Mouse (Mus musculus) G1E (cell line): ENCODE measurements around the gene Cbln4.

Experiments
- CTCF ChIP-seq: IDR thresholded peaks from 2 replicates; pipeline ENCODE4 v1.5.1; 2012; ENCODE audit warnings: low read depth, low read length, inconsistent platforms, mixed read lengths
- GATA1 ChIP-seq: IDR thresholded peaks from 2 replicates; pipeline ENCODE4 v1.6.1; 2012; ENCODE audit warnings: borderline replicate concordance, low read length, inconsistent platforms, mixed read lengths

DNA sequence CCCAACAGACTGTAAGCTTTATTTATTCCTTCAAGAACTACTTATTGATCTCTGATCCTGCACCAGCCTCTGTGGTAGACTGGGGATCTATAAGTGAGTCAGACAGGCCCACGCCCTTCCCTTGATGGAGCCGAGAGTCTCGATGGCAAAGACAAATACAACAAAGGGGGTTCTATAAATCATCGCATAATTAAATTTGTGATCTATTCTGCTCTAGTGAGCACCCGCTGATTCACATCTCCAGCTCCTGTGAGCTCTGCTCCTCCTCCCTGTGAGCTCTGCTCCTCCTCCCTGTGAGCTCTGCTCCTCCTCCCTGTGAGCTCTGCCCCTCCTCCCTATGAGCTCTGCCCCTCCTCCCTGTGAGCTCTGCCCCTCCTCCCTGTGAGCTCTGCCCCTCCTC, 49.0 kb downstream of the Cbln4 start:
- TF ChIP-seq CTCF (no peak), GATA1 (no peak)
